Mouse (Mus musculus): ENCODE measurements around the gene Mboat2.

- no peak for TF ChIP-seq CTCF (IDR thresholded peaks at IDR 0.05; ENCODE audit: borderline replicate concordance, insufficient read depth, low read length)
- no peak for TF ChIP-seq POLR2A (IDR thresholded peaks at IDR 0.05; ENCODE audit: low read depth, low read length)
Observed at GRCm38 (mm10) chr12:24866645-24867044, 36.0 kb downstream of the Mboat2 start.
